Mouse (Mus musculus) cerebellum, adult 2 months (tissue): ENCODE data around the gene Col8a2.

ENCODE experiments used
- CTCF ChIP-seq: fragments of 200-500 bp; IDR thresholded peaks from 2 replicates; pipeline ENCODE4 v1.5.1; 2011; ENCODE audit warnings: low read depth, mild to moderate bottlenecking, control low read depth, low read length, moderate library complexity, borderline replicate concordance; ENCODE audit not compliant: insufficient read depth
- POLR2A ChIP-seq: fragments of 200-500 bp; IDR thresholded peaks from 2 replicates; pipeline ENCODE4 v1.6.1; 2011; ENCODE audit warnings: low read length, control low read depth, borderline replicate concordance; ENCODE audit not compliant: insufficient read depth

- TF ChIP-seq CTCF (no peak), POLR2A (no peak)
Observed at GRCm38 (mm10) chr4:126332358-126332757, 45.8 kb downstream of the Col8a2 start.
